Mouse (Mus musculus) hindbrain, embryonic 16.5 days (tissue): Measurements from ENCODE around the gene Hormad2. TPM values are rescaled to one million over a fixed set of nuclear protein-coding genes. Genes with fewer than 3 reads are reported as not detected.

Experiments
- ATAC-seq: fragments of 200-750 bp; cut with Nextera tagmentation; 2 replicates; pipeline ENCODE4 v1.8.0; 2017; ENCODE audit warnings: moderate TSS enrichment, moderate library complexity
- H3K27ac ChIP-seq: fragments of 300-500 bp; sonication (generic); 2 replicates; pipeline ENCODE4 v1.5.1; 2014; ENCODE audit warnings: low read depth, mild to moderate bottlenecking, control low read depth, low read length, moderate library complexity
- H3K27me3 ChIP-seq: fragments of 300-500 bp; sonication (generic); replicated peaks from 2 replicates; pipeline ENCODE4 v1.6.1; 2014; ENCODE audit warnings: low read length; ENCODE audit not compliant: control insufficient read depth, insufficient read depth
- H3K36me3 ChIP-seq: fragments of 300-500 bp; sonication (generic); 2 replicates; pipeline ENCODE4 v1.6.1; 2014; ENCODE audit warnings: mild to moderate bottlenecking, low read length, moderate library complexity, mixed read lengths; ENCODE audit not compliant: control insufficient read depth, insufficient read depth
- H3K4me1 ChIP-seq: fragments of 300-500 bp; sonication (generic); 2 replicates; pipeline ENCODE4 v1.6.1; 2014; ENCODE audit warnings: low read depth, low read length; ENCODE audit not compliant: control insufficient read depth, insufficient read depth
- H3K4me2 ChIP-seq: fragments of 300-500 bp; sonication (generic); 2 replicates; pipeline ENCODE4 v1.6.1; 2014; ENCODE audit warnings: mild to moderate bottlenecking, low read length, control low read depth, moderate library complexity
- H3K4me3 ChIP-seq: fragments of 300-500 bp; sonication (generic); 2 replicates; pipeline ENCODE4 v1.5.1; 2014; ENCODE audit warnings: mild to moderate bottlenecking, low read length, control low read depth, moderate library complexity
- H3K9ac ChIP-seq: fragments of 300-500 bp; sonication (generic); 2 replicates; pipeline ENCODE4 v1.6.1; 2014; ENCODE audit warnings: low read depth, mild to moderate bottlenecking, control low read depth, low read length, moderate library complexity
- H3K9me3 ChIP-seq: fragments of 300-500 bp; sonication (generic); 2 replicates; pipeline ENCODE4 v1.6.1; 2014; ENCODE audit warnings: mild to moderate bottlenecking, low read length, moderate library complexity; ENCODE audit not compliant: control insufficient read depth
- WGBS: fragments of 180-500 bp; shearing (Covaris S2); extraction: QIAGEN DNeasy Blood & Tissue Kit; methylation state at CpG from one replicate; pipeline ENCODE4 v1.1.7; 2014; 5-methylcytosine and 5-hydroxymethylcytosine counted together
- polyA plus RNA-seq: library from polyadenylated mRNA; unstranded; fragments of >200 nt; fragmentation: Nextera tagmentation; extraction: Ambion mirVana; gene quantifications from 2 replicates; pipeline ENCODE4 v1.2.1, GENCODE M21; 2015

Hormad2 gene
- polyA plus RNA-seq, 1 experiment from 2014 or later: 0.48 TPM

GRCm38 (mm10) chr11:4423818-4424217, 17.1 kb downstream of the Hormad2 start:
- no peak for ATAC-seq

GRCm38 (mm10) chr11:4422494-4423425, 18.1 kb downstream of the Hormad2 start:
- no peak for ATAC-seq

More at GRCm38 (mm10) chr11:4423818-4424217, 17.1 kb downstream of the Hormad2 start:
- Histone ChIP-seq H3K9ac (no peak overlapping the region), H3K4me3 (no peak overlapping the region), H3K27ac (no peak overlapping the region), H3K4me2 (no peak overlapping the region), H3K27me3 (no peaks in the 10 kb centered on the region), H3K36me3 (no peaks in the 10 kb centered on the region), H3K4me1 (no peaks in the 10 kb centered on the region), H3K9me3 (no peaks in the 10 kb centered on the region)
- WGBS: 91% methylated on average over 8 of the region's 8 CpGs

GRCm38 (mm10) chr11:4421933-4422488, 18.9 kb downstream of the Hormad2 start:
- 54% methylated on average over 6 of the region's 6 CpGs for WGBS

More at GRCm38 (mm10) chr11:4422494-4423425, 18.1 kb downstream of the Hormad2 start:
- no peak overlapping the region for H3K4me3 ChIP-seq
- no peaks in the 10 kb centered on the region for H3K27me3 ChIP-seq
- no peak overlapping the region for H3K4me2 ChIP-seq
- 86% methylated on average over 16 of the region's 16 CpGs for WGBS
- H3K9ac ChIP-seq: no peak overlapping the region
- H3K9me3 ChIP-seq: no peaks in the 10 kb centered on the region
- H3K27ac ChIP-seq: no peak overlapping the region
- H3K4me1 ChIP-seq: no peaks in the 10 kb centered on the region
- H3K36me3 ChIP-seq: no peaks in the 10 kb centered on the region

GRCm38 (mm10) chr11:4417986-4418385, 22.9 kb downstream of the Hormad2 start:
- H3K36me3 ChIP-seq: no peaks in the 10 kb centered on the region
- WGBS: 96% methylated on average over 3 of the region's 3 CpGs
- no peak for ATAC-seq

More at GRCm38 (mm10) chr11:4421933-4422488, 18.9 kb downstream of the Hormad2 start:
- Histone ChIP-seq H3K9ac (no peak overlapping the region), H3K4me3 (no peak overlapping the region), H3K4me2 (no peak overlapping the region), H3K27me3 (no peaks in the 10 kb centered on the region), H3K27ac (no peak overlapping the region), H3K4me1 (no peaks in the 10 kb centered on the region), H3K36me3 (no peaks in the 10 kb centered on the region), H3K9me3 (no peaks in the 10 kb centered on the region)
- no peak for ATAC-seq

GRCm38 (mm10) chr11:4412294-4412693, 28.6 kb downstream of the Hormad2 start:
- Histone ChIP-seq H3K27me3 (no peaks in the 10 kb centered on the region), H3K4me2 (no peak overlapping the region), H3K27ac (no peak overlapping the region), H3K9me3 (no peaks in the 10 kb centered on the region), H3K36me3 (no peaks in the 10 kb centered on the region), H3K9ac (no peak overlapping the region), H3K4me1 (no peaks in the 10 kb centered on the region), H3K4me3 (no peak overlapping the region)
- ATAC-seq: no peak
- WGBS: 94% methylated on average over 4 of the region's 4 CpGs

More at GRCm38 (mm10) chr11:4417986-4418385, 22.9 kb downstream of the Hormad2 start:
- Histone ChIP-seq H3K4me3 (no peak overlapping the region), H3K9ac (no peak overlapping the region), H3K9me3 (no peaks in the 10 kb centered on the region), H3K27me3 (no peaks in the 10 kb centered on the region), H3K4me1 (no peaks in the 10 kb centered on the region), H3K4me2 (no peak overlapping the region), H3K27ac (no peak overlapping the region)

- no peak for ATAC-seq
- Histone ChIP-seq H3K36me3 (no peaks in the 10 kb centered on the region), H3K4me3 (no peak overlapping the region), H3K9me3 (no peaks in the 10 kb centered on the region), H3K4me1 (no peaks in the 10 kb centered on the region), H3K4me2 (no peak overlapping the region), H3K27me3 (no peaks in the 10 kb centered on the region), H3K9ac (no peak overlapping the region), H3K27ac (no peak overlapping the region)
- WGBS: 64% methylated on average over 4 of the region's 4 CpGs
Observed at GRCm38 (mm10) chr11:4404277-4404676, 36.6 kb downstream of the Hormad2 start.

GRCm38 (mm10) chr11:4403381-4403780, 37.5 kb downstream of the Hormad2 start:
- WGBS: 86% methylated on average over 7 of the region's 7 CpGs
- no peak for ATAC-seq
- H3K27me3 ChIP-seq: no peaks in the 10 kb centered on the region

GRCm38 (mm10) chr11:4401251-4401650, 39.7 kb downstream of the Hormad2 start:
- H3K4me1 ChIP-seq: no peaks in the 10 kb centered on the region
- no peaks in the 10 kb centered on the region for H3K27me3 ChIP-seq
- H3K27ac ChIP-seq: no peak overlapping the region
- WGBS: 83% methylated on average over 5 of the region's 5 CpGs
- H3K4me2 ChIP-seq: no peak overlapping the region
- no peak for ATAC-seq
- H3K4me3 ChIP-seq: no peak overlapping the region
- H3K9me3 ChIP-seq: no peaks in the 10 kb centered on the region
- no peak overlapping the region for H3K9ac ChIP-seq
- no peaks in the 10 kb centered on the region for H3K36me3 ChIP-seq

More at GRCm38 (mm10) chr11:4403381-4403780, 37.5 kb downstream of the Hormad2 start:
- Histone ChIP-seq H3K9ac (no peak overlapping the region), H3K9me3 (no peaks in the 10 kb centered on the region), H3K4me2 (no peak overlapping the region), H3K27ac (no peak overlapping the region), H3K4me3 (no peak overlapping the region), H3K36me3 (no peaks in the 10 kb centered on the region), H3K4me1 (no peaks in the 10 kb centered on the region)

GRCm38 (mm10) chr11:4394226-4394625, 46.7 kb downstream of the Hormad2 start:
- no peak for ATAC-seq
- no peaks in the 10 kb centered on the region for H3K36me3 ChIP-seq
- no peak overlapping the region for H3K27ac ChIP-seq
- H3K4me1 ChIP-seq: no peaks in the 10 kb centered on the region
- H3K27me3 ChIP-seq: no peaks in the 10 kb centered on the region
- H3K9ac ChIP-seq: no peak overlapping the region
- H3K9me3 ChIP-seq: no peaks in the 10 kb centered on the region
- no peak overlapping the region for H3K4me2 ChIP-seq
- no peak overlapping the region for H3K4me3 ChIP-seq
